Mouse (Mus musculus) right cerebral cortex, postnatal 10 days (tissue): ENCODE data around the gene Nop2.

Experiments
- DNase-seq, 2 experiments: peaks; one replicate each; pipeline ENCODE4 v3.0.0; 2021; ENCODE audit warnings: low spot score in 2 of 2

Gene Nop2

GRCm38 (mm10) chr6:125131302-125132156, at the start of gene Nop2:
Gene Nop2 (plus strand): TSS chr6:125131909.
- peak; percentile 91 to 93 for DNase-seq

DNA sequence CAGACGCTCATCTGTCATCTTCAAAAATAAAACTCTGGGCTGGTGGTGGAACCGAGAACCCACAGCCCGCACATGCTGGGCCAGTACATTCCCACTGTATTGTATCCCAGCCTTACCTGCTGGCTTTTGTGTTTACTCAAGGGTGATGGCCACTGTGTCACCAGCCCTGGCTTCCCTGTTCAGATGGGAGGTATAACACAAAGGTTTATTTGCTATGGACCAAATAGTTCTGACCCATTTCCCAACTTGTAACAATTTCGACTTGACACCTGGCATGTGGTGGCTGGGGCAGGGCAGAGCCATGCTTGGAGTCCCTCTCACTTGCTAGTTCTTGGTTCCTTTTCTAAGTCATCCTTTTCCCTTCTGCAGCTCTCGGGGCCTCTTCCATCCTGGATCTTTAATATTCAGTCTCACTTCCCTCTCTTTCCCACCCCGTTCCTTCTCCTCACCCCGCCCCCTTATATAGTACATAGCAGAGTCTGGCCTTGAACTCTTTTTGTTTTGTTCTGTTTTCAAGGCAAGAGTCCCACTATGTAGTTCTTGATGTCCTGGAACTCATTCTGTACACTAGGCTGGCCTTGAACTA, 48.8 kb upstream of the Nop2 start:
- DNase-seq, result no peak

DNA sequence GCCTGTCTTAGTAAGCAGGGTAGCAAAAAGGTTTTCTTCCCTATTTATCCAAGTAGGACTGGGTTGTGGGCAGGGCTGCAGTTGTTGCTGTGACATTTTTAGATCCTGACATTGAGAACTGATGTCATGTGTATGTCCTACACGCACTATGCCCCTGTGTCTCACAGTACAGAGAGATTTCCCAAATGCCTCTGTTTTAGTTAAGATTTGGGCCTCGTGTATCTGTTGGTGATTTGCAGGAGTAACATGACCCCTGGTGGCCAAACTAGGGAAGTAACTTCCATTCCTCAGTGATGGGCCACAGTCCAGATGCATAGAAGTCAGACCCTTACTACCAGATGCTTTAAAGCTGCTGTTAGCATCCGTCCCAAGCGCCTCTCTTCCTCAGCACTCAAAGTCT, 47.3 kb upstream of the Nop2 start:
- peak; percentile 79 to 80 for DNase-seq

GRCm38 (mm10) chr6:125087937-125088336, 43.8 kb upstream of the Nop2 start:
- DNase-seq, result no peak

GRCm38 (mm10) chr6:125088561-125089321, 43.0 kb upstream of the Nop2 start:
- DNase-seq, result peak; percentile 88

- peak; percentile 93 to 95 for DNase-seq
Observed at GRCm38 (mm10) chr6:125089521-125090321, 42.0 kb upstream of the Nop2 start.

DNA sequence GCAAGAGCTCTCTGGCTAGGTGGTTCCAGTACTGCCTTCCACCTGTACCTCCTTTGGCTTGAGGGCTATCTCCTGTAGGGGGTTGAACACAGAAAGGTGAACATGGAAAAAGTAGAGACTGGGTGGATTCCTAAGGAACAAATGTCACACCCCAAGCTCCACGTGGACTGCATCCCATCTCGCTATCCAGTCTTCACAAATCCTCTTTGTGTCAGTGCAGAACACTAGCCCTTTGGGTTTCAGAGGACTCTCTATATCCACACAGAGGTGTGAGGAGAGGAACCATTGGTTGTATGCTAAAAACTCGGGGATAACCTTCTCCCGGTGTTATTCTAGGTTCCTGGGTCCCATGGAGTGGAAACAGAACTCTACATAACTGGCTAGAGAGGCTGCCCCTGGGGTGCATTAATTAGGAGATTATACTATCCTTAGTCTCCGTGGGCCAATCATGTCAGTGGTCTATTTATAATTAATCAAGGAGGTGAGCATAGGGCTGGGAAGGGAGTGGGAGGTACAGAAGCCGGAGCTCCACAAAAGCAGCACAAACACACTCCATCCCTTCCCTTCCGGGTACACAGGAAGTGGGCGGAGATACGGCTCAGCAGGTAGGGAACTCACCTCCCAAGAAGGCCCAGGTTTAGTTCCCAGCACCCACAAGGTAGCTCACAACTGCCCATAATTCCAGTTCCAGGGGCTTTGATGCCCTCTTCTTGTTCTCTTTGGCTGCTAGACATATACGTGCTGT, 41.2 kb upstream of the Nop2 start:
- DNase-seq, result no peak

GRCm38 (mm10) chr6:125092372-125092771, 39.3 kb upstream of the Nop2 start:
- no peak for DNase-seq

DNA sequence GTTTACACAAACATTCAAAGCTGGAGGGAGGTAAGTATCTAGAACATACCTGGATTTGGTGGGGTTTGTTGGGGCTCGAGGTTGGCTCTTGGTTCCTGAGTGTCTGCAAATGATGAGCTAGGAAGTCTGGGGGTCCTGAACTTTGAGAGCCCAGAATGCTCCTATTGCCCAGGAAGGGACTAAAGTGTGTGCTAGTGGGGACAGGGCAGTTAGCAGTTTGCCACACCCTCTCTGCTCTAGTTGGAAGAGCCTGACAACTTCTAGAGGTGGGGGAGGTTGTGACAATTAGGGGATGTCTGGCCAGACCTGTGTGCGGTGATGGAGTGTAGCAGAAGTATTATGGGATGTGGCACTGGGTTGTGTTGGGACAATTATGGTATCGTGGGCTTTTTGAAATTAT, 36.9 kb upstream of the Nop2 start:
- no peak for DNase-seq

DNA sequence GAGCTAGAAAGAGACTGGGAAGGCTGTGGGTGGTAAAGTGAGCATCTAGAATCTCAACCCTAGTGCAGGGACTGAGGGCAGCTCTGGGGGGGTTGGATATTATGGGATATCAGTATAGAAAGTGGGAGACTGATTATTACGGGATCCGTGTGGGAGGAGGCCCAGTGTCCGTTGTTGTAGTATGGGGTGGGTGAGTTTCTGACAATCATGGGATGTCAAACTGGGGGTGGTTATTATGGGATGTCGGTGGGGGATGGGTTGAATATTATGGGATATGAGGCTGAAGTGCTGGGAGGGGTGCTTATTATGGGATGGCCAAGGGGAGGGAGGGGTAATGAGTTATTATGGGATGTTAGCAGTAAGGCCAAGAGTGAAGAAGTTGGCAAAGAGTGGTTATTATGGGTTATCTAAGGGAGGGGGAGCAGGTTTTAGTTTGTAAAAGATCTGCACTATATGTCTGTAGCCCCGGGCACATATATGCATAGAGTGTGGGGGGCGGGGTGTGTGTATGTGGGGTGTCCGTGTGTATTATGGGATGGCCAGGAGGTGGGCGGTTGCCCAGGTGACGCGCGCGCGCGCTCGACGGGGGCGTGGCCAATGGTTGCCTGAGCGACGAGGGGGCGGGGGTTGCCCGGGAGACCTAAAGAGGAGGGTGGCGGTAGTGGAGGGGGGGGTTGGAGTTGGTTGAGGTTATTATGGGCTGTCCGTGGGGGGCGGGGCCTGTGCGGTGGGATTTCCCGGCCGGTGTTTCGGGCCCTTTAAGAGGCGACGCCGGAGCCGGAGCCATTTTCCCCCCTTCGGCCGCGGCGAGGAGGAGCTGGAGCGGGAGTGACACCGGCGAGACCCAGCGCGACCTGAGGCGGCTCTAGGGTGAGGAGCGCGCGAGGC, 36.1 kb upstream of the Nop2 start, which contains the start of gene Chd4:
Chd4 (plus strand) TSS at position 591 of the 888 bp plus-strand sequence.
- DNase-seq, result peak; percentile 98 to 99

DNA sequence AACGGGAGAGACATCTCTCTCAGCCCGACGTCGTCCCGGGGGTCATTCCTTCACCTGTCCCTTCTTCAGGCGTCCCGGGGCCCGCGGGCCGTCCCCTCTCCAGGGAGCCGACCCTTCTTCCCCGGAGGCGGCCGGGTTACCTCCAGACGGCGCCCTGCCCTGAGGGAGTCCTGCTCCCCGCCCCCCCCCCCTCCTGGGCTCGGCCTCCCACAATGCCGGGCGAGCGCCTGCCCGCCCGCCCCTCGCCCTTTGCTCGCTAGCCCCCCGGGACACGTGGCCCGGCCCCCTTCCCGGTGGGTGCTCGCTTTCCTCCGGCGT, 35.5 kb upstream of the Nop2 start:
- no peak for DNase-seq

- peak; percentile 71 to 75 for DNase-seq
Observed at GRCm38 (mm10) chr6:125096597-125097345, 34.9 kb upstream of the Nop2 start.

DNA sequence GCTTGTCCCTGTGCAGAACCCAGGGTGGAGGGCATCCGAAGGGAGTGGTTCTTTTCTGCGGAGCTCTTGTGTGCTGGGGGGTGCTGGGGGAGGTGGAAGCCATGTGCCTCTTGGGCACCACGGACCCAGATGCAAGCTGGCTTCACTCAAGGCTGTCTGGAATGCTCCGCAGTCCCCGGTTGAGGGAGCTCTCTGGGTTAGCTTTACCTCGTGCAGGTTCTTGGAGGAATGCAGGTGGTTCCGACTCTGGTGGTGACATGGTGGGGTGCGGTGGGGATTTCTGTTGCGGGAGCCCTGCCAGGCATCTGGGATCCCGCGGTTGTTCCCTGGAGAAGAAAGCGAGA, 34.4 kb upstream of the Nop2 start:
- DNase-seq, result peak in 1 of 2 experiments; percentile 53

DNA sequence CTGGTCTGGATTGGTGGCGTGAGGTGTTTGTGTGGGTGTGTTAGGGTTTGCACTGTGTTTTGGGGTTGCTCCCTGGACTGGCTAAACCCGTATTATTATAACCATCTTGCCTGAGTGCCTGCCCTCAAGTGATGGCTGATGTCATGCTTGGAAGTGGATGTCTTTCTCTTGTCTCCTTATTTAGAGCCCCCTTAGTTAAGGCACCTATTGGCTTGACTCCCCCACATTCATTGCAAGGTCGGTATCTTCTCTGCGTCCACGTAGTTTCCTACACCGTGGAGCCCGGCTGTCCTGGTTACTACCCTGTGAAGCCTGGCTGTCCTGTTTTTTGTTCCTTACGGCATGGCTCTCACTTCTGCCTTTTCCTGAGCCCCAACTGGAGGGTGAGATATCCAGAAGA, 33.8 kb upstream of the Nop2 start:
- DNase-seq, result no peak

DNA sequence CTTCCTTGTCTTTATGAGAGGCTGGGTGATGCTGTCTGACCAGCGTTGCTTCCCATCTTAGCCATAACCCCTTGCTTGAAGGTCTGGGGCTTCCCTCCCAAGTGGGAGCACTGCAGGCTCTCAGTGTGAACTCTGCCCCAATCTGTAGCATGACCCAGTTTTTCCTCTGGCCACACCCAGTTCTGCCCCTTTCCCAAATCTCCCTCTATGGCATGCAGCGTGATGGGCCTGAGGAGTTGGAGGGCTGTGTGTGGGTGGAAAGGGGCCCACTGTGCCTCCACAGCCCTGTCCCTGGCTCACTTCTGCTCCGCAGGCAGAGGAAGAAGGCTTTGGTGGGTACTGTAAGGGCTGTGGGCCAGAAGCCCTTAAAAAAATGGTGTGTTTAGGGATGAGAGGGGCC, 33.2 kb upstream of the Nop2 start:
- DNase-seq, result no peak

DNA sequence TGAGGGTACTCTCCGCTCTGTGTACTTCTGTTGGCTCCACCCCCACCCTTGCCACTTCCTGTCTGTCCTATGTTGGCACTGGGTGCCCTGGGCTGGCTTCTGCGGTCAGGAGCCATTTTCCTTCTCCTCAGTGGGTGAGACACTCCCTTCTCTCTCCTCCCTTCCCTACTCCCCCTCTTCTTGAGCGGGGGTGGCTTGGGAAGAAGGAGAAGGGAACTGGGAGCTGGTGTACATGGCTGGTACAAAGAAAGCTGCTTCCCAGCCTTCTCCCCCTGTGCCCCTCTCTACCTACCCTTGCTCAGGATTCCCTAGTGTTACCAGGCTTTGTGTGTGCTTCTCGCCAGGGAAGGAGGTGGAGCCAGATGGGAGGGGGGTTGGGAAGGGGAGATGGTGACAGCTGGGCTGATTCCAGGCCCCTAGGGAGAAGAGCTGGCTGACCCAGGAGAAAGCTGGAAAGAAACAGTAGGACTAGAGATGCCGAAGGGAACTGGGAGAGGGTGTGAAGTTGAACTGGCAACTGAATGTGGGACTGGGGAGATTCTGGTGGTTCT, 32.2 kb upstream of the Nop2 start:
- DNase-seq, result peak in 1 of 2 experiments; percentile 53

DNA sequence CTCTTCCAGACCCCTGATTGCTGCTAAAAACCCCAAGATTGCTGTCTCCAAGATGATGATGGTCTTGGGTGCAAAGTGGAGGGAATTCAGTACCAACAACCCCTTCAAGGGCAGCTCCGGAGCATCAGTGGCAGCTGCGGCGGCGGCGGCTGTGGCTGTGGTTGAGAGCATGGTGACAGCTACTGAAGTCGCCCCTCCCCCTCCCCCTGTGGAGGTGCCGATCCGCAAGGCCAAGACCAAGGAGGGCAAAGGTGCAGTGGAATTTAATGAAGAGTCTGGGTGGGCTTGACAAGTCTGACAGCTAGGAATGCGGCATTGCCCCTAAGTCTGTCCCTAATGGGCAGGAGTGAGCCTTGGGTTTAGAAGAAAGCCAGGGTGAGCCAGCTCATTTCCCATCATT, 30.3 kb upstream of the Nop2 start:
- peak in 1 of 2 experiments; percentile 31 for DNase-seq

DNA sequence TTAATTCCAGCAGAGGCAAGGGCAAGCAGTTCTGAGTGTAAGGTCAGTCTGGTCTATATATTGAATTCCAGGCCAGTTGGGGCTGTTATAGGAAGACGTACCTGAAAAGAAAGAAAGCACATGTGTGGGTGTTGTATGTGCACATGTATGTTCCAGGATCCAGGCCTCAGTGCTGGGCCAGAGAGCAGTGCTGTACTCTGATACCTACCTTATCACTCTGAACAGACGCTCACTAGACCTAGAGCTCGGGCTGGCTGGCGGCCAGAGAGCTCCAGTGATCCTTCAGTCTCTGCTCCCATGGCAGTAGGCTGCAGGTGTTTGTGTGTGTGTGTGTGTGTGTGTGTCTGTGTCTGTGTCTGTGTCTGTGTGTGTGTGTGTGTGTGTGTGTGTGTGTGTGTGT, 27.5 kb upstream of the Nop2 start:
- no peak for DNase-seq

GRCm38 (mm10) chr6:125107705-125108104, 24.0 kb upstream of the Nop2 start:
- DNase-seq, result no peak
